Mouse (Mus musculus) left cerebral cortex, adult 18-20 months (tissue): ENCODE measurements around the gene Ssu72. TPM values are rescaled to one million over a fixed set of nuclear protein-coding genes. Genes with fewer than 3 reads are reported as not detected.

ENCODE experiments used
- DNase-seq, 2 experiments: peaks; one replicate each; pipeline ENCODE4 v3.0.0; 2021 to 2022; ENCODE audit warnings: low spot score in 2 of 2, mixed read lengths in 1 of 2
- total RNA-seq, 2 experiments: library from RNA; stranded (reverse); gene quantifications; 2 replicates each; pipeline ENCODE4 v1.2.3; 2021

The Ssu72 gene
- total RNA-seq, 2 experiments from 2014 or later: 90.6 to 97.4 TPM

- DNase-seq: no peak
These were observed 40.5 kb downstream of the Ssu72 start for GRCm38 (mm10) chr4:155745136-155745535.

GRCm38 (mm10) chr4:155746036-155746548 lies 41.5 kb downstream of the Ssu72 start:
- no peak for DNase-seq

DNA sequence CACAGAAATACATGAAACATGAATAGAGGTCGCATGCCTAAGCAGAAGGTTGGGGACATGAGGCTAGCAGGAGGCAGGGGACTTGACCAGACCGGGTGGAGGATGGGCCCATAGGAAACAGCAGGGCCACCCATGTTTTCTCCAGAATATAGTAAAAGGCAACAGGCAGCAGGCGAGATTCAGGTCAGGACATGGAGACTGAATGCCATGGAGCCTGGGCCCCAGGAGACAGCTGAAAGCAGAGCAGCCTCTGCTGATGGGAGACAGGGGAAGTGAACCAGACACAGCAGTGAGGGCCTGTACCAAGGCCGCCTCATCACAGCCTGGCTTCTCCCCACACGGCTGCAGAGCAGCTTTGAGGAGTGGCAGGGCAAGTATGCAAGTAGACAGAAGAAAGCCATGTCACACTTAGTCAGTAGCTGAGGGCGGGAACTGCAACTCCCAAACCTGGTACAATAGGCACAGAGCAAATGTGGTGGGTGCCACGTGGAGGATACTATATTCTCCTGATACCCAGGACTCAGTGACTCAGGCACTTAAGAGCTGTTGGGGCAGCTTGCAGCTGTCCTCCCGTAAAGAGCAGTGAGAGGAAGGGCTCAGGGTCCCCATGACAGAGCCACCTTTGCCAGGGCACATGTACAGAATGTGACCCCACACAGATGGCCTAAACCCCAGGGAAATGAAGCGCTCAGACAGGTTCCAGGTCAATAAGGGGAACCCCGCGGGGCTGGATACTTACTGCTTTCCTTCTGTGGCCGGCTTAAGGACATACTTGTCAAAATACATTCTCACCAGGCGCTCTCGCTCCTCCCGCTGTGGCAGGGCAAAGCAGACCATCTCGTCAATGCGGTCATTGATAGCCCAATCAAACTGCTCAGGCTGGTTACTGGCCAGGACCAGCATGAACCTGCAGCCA lies 42.2 kb downstream of the Ssu72 start:
- no peak for DNase-seq

- DNase-seq: no peak
These were observed 52.4 kb downstream of the Ssu72 start for GRCm38 (mm10) chr4:155757011-155757410.

GRCm38 (mm10) chr4:155759862-155760612 lies 55.4 kb downstream of the Ssu72 start:
- no peak for DNase-seq

- DNase-seq: peak; percentile 98
These were observed 56.2 kb downstream of the Ssu72 start, which contains the start of gene Atad3a for GRCm38 (mm10) chr4:155760613-155761355. TSS of gene Atad3a (minus strand) at chr4:155761093.

DNA sequence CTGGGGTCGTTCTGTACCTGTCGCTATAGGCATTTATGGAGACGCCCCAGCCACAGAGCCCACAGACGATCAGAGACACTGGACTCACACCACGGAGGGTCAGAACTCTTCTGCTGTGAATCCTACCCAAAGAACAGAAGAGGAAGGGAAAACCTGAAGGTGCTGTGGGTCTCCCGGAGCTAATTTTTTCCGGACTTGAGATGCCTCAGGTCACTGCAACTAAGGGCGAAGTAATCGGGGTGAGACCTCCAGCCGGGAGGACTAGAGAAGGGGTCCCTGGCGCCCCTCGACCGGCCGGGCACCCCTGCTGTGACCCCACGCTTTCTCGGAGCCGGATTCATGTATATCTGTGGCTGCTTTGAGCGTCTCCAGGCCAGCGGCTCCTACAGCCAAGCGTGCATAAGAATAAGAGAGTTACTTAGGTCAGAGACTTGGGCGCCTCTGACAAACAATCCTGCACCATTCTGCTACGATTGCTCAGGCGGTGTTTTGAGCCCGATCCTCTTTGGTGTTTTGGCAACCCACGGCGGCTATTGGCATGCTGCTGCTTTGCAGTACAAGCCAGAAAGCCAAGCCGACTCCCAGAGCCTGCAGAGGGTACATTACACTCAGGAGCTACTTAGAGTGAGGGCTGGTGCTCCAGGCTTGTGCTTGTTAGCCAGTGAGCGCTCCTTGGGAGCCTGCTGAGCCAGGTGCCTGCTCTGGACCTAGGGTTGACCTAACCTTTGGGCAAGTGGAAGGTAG lies 56.9 kb downstream of the Ssu72 start:
- no peak for DNase-seq

GRCm38 (mm10) chr4:155762357-155762756 lies 57.8 kb downstream of the Ssu72 start:
- no peak for DNase-seq

- no peak for DNase-seq
These were observed 64.9 kb downstream of the Ssu72 start for GRCm38 (mm10) chr4:155769496-155769879.

DNA sequence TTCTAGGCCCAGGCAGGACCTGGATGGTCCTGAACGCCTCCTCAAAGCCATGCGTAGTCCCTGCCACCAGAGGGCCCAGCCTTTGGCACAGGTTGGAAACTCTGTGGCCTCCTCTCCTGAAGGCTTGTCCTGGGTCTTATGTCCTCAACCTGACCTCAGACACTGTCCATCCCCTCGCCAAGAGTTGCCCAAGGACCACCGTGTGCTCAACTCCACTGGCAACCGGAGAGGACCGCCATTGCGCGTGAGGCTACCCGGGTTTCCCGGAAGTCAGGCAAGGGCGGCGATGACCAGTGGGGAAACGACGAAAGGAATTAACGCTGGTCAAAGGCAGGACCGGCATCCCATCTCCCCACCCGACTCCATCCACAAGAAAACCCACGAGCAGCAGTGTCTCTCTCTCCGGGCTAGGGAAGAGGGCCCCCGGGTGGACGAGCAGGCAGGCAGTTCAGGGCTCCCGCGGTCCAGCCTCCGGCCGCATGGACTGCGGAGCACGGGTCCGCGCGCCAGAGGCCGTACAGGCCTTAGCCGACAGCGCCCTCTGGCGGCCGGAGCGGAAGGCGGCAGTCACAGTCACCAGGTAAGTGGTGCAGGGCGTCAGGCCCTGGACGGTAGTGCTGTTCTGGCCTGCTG lies 65.4 kb downstream of the Ssu72 start:
- peak; percentile 93 to 94 for DNase-seq

- peak in 1 of 2 experiments; percentile 22 for DNase-seq
These were observed 66.0 kb downstream of the Ssu72 start for GRCm38 (mm10) chr4:155770626-155771025.

DNA sequence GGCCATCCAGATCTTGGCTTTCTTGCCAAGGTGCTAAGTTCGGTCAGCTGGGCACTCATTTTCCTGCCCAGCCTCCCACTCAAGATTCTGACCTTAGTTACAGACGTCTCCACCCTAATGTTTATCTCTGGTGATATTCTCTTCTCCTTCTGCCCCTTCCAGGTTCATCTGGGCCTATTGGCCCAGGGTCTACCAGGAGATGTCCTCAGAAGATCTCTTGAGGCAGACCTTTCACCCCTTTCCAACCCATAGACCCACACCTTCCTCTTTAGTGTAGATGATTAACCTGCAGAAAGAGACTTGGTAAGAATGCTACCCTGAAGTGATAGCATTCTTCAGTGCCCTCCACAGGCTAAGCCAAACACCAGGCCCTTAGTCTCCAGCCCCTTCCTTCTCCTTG lies 67.1 kb downstream of the Ssu72 start:
- no peak for DNase-seq

DNA sequence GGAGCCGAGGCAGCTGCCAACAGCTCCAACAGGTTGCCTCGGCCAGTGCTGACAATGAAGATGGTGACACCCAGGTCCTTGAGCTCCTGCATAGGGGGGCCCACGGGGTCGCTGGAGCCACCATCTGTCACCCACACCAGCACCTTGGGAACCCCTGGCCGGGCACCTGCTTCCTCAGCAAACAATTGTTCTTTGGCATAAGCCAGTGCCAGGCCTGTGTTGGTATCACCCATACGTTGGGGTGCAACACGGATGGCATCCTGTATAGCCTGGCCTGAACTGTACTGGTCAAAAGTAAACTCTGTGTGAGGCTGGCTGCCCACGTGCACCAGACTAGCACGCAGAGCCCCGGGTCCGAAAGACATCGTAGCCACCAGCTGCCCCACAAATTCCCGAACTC lies 68.2 kb downstream of the Ssu72 start:
- DNase-seq: no peak

- DNase-seq: no peak
These were observed 68.9 kb downstream of the Ssu72 start for GRCm38 (mm10) chr4:155773335-155774078.

DNA sequence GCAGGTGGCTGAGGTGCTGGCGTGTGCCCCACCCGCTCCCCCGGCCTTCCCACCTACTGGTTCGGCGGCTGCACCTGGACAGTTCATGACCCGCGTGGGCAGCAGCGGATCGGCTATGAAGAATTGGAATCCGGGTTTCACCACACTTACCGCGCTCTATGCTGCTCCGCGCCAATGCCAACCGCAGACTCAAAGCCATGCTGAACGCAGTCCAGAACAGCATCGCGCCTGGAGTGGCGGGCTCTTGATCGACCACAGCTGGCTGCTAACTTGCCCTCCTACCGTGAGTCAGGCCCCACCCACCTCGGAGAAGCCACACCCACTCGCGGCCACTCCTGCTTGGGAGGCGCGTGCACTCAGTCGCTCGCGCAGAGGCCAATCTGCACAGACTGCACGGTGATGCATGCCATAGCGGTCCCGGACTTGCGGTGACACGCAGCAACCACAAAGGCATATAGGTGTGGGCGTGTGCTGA lies 69.7 kb downstream of the Ssu72 start, which contains the start of gene Vwa1:
Gene Vwa1 (minus strand): TSS at position 419 of the 475 bp plus-strand sequence.
- peak; percentile 87 to 90 for DNase-seq

DNA sequence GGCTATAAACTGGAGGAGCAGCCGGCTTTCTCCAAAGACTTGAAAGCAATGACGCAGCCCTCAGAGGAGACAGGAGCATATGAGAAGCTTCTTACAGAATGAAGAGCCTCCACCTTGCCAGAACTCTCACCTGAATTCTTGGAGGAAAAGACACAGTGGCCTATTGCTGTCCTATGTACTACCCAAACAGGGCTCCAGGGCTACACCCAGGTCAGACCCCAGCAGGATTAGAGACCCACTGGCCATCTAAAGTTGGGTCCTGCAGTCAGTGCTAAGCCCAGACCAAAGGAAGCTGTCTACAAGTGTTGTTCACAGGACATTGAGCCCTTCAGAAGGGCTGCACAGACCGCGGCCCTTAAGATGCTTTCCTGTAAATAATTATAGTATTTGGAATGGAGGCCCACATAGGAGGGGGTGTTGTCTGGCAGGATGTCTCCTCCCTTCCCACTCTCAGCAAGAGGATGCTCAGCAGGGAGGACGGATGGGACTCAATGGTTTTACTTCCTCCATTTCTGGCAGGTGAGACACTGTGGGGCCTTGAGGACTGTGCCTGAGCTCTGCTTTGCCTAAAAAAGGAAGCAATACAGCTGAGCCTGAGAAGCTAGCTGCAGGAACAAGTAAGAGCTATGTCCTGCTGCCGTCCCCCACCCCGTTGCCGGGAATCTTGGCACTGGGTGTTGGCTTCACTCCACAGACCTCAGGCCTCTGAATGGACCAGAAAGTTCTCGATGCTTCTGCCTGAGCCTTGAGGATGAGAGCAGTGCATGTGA lies 70.6 kb downstream of the Ssu72 start:
- no peak for DNase-seq

- DNase-seq: no peak
These were observed 71.3 kb downstream of the Ssu72 start for GRCm38 (mm10) chr4:155775855-155776254.

DNA sequence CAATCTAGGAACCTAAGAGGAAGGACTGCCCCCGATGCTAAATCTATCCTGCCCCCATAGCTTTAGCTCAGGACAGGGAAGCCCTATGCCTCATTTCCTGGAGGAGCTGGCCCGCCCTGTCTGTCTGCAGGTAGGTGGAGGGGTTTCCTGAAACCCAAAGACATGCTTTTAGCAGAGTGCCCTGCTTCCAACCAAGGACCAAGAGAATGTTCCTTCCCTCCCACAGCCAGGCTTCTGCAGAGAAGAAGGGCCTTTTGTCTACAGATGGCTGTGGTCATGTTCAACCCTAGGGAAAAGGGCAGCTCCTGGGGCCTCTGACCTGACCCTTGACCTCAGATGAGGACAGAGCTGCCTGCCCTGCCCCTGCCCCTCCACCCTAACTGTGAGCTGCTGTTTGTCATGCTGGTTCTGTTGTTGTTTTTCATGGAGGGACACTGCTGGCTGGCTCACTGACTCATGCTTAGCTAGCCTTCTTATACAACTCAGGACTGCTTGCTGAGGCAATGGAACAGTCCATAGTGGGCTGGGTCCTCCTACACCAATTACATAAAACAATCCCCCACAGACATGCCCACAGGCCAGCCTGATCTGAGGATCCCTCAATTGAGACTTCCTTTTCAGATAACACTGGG lies 72.2 kb downstream of the Ssu72 start:
- peak in 1 of 2 experiments; percentile 49 for DNase-seq
